Mouse (Mus musculus) stomach, embryonic 15.5 days (tissue): ENCODE measurements around the gene Gnpat. TPM values are rescaled to one million over a fixed set of nuclear protein-coding genes. Genes with fewer than 3 reads are reported as not detected.

ENCODE experiments used
- ATAC-seq: fragments of 200-750 bp; cut with Nextera tagmentation; 2 replicates; pipeline ENCODE4 v1.8.0; 2017; ENCODE audit warnings: low read depth, moderate number of reproducible peaks, moderate TSS enrichment; ENCODE audit not compliant: insufficient read depth, low FRiP score
- H3K27ac ChIP-seq: fragments of 300-500 bp; sonication (generic); 2 replicates; pipeline ENCODE4 v1.5.1; 2015; ENCODE audit warnings: mild to moderate bottlenecking, inconsistent platforms
- H3K27me3 ChIP-seq: fragments of 300-500 bp; sonication (generic); replicated peaks from 2 replicates; pipeline ENCODE4 v1.6.1; 2015; ENCODE audit warnings: inconsistent platforms
- H3K36me3 ChIP-seq: fragments of 300-500 bp; sonication (generic); 2 replicates; pipeline ENCODE4 v1.6.1; 2015; ENCODE audit warnings: inconsistent platforms
- H3K4me1 ChIP-seq: fragments of 300-500 bp; sonication (generic); 2 replicates; pipeline ENCODE4 v1.6.1; 2015; ENCODE audit warnings: inconsistent platforms
- H3K4me2 ChIP-seq: fragments of 300-500 bp; sonication (generic); 2 replicates; pipeline ENCODE4 v1.6.1; 2015; ENCODE audit warnings: mild to moderate bottlenecking, inconsistent platforms
- H3K4me3 ChIP-seq: fragments of 300-500 bp; sonication (generic); replicated peaks from 2 replicates; pipeline ENCODE4 v1.5.1; 2015; ENCODE audit warnings: inconsistent platforms
- H3K9ac ChIP-seq: fragments of 300-500 bp; sonication (generic); 2 replicates; pipeline ENCODE4 v1.6.1; 2015; ENCODE audit warnings: inconsistent platforms
- H3K9me3 ChIP-seq: fragments of 300-500 bp; sonication (generic); 2 replicates; pipeline ENCODE4 v1.6.1; 2016; ENCODE audit warnings: inconsistent platforms
- WGBS: fragments of 180-500 bp; shearing (Covaris S2); methylation state at CpG from one replicate; pipeline ENCODE4 v1.1.7; 2015; 5-methylcytosine and 5-hydroxymethylcytosine counted together
- polyA plus RNA-seq: library from polyadenylated mRNA; unstranded; fragments of >200 nt; fragmentation: Nextera tagmentation; extraction: Ambion mirVana; gene quantifications from 2 replicates; pipeline ENCODE4 v1.2.1, GENCODE M21; 2015

Gene Gnpat
- polyA plus RNA-seq, 1 experiment from 2014 or later, result 84.0 TPM

DNA sequence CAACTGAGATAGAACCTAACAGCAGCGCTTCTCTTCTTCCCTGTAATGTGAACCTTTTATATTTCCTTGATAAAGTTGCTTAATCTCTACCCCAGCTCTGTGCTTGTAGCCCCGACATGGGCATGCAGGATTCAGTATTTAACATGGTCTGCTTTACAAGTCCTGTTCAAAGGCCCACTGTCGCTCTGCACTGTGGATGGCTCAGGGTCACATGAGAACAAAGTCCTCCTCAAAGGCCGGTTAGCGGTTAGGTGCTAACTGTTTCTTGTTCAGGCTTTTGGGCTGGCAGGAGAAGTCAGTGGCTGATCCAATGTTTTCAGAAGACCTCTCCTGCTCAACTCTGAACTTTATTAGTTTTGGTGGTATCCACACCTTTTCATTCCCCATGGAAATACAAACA is 17.3 kb upstream of the Gnpat start:
- Histone ChIP-seq H3K27ac (no peak overlapping the region), H3K4me2 (no peak overlapping the region), H3K4me3 (no peak overlapping the region), H3K36me3 (peaks cover 7% of the 10 kb centered on the region), H3K9ac (no peak overlapping the region), H3K27me3 (no peaks in the 10 kb centered on the region), H3K9me3 (no peaks in the 10 kb centered on the region), H3K4me1 (no peaks in the 10 kb centered on the region)
- 85% methylated on average over 5 of the region's 5 CpGs for WGBS
- no peak for ATAC-seq

- H3K4me1 ChIP-seq, result no peaks in the 10 kb centered on the region
These were observed 9.3 kb upstream of the Gnpat start for GRCm38 (mm10) chr8:124853511-124853910.

GRCm38 (mm10) chr8:124859466-124859865 is 3.4 kb upstream of the Gnpat start:
- Histone ChIP-seq H3K27me3 (no peaks in the 10 kb centered on the region), H3K27ac (no peak overlapping the region), H3K4me2 (no peak overlapping the region), H3K9me3 (no peaks in the 10 kb centered on the region), H3K4me3 (no peak overlapping the region), H3K9ac (no peak overlapping the region), H3K36me3 (peaks cover 49% of the 10 kb centered on the region), H3K4me1 (peaks cover 4% of the 10 kb centered on the region)
- no peak for ATAC-seq

More at GRCm38 (mm10) chr8:124853511-124853910, 9.3 kb upstream of the Gnpat start:
- H3K36me3 ChIP-seq, result peaks cover 55% of the 10 kb centered on the region
- no peak for ATAC-seq
- H3K9me3 ChIP-seq, result no peaks in the 10 kb centered on the region
- H3K4me2 ChIP-seq, result no peak overlapping the region
- WGBS, result 91% methylated on average over 1 of the region's 1 CpGs
- no peak overlapping the region for H3K27ac ChIP-seq
- no peak overlapping the region for H3K9ac ChIP-seq
- H3K4me3 ChIP-seq, result no peak overlapping the region
- no peaks in the 10 kb centered on the region for H3K27me3 ChIP-seq

DNA sequence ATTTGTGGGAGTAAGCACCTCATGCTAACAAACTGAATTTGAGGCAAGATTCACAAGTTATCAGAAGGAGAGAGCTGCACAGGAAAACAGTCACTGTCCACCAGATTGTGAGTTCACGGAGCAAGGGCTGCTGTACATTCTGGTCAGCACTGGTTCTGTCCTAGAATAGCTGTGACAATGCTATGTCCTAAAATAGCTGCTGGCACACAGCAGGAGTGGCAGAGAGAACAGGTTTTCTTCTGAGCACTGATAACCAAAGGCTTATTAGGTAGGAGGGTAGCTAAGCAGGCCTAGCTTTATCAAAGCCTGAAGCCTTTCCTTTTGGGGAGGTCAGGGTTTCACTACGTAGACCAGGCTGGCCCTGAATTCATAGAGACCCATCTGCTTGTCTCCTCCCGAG is 2.6 kb upstream of the Gnpat start:
- Histone ChIP-seq H3K27ac (no peak overlapping the region), H3K4me1 (peaks cover 4% of the 10 kb centered on the region), H3K4me2 (no peak overlapping the region), H3K36me3 (peaks cover 42% of the 10 kb centered on the region), H3K9ac (no peak overlapping the region), H3K4me3 (no peak overlapping the region), H3K9me3 (no peaks in the 10 kb centered on the region), H3K27me3 (no peaks in the 10 kb centered on the region)
- no peak for ATAC-seq
- 92% methylated on average over 3 of the region's 3 CpGs for WGBS

DNA sequence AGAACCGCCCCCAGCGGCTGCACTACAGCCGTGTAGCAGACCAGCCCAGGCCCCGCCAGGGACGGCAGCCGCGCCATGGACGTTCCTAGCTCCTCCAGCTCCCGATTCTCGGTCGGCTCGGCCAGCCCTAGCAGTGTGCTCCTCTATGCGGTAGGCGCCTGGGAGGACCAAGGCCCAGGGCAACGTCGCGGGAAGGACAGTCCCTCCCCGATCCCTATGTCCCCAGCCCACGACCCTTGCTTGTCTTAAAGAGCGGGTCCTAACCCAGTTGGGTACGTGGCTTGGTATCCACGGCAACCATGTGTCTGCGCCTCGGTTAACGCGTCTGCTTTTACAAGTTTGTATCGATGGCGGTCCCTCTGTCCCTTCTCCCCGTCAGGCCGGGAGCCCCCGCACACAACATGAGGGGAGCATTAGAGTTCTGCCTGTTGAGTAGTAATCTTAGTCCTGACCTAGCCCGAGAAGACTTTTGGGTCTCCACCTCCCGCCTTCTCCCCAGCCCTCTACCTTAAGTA is 387 bp downstream of the Gnpat start:
- Histone ChIP-seq H3K36me3 (peaks cover 14% of the 10 kb centered on the region), H3K9ac (peak overlapping the region; percentile 89), H3K4me3 (peak overlapping the region; percentile 76), H3K4me2 (peak overlapping the region; percentile 65), H3K4me1 (peaks cover 4% of the 10 kb centered on the region), H3K27ac (peak overlapping the region; percentile 91), H3K27me3 (no peaks in the 10 kb centered on the region), H3K9me3 (no peaks in the 10 kb centered on the region)
- ATAC-seq, result no peak
- WGBS, result under 1% methylated on average over 33 of the region's 33 CpGs

- H3K9me3 ChIP-seq, result no peaks in the 10 kb centered on the region
- H3K27me3 ChIP-seq, result no peaks in the 10 kb centered on the region
- H3K4me1 ChIP-seq, result peaks cover 4% of the 10 kb centered on the region
- no peak overlapping the region for H3K27ac ChIP-seq
- peak overlapping the region; percentile 76 for H3K4me3 ChIP-seq
- 9% methylated on average over 8 of the region's 8 CpGs for WGBS
- H3K9ac ChIP-seq, result peak overlapping the region; percentile 89; the same call in 1 of the 2 replicates
- peak overlapping the region; percentile 65 for H3K4me2 ChIP-seq
- peaks cover 11% of the 10 kb centered on the region; the same call in 1 of the 2 replicates for H3K36me3 ChIP-seq
- no peak for ATAC-seq
These were observed 896 bp downstream of the Gnpat start for GRCm38 (mm10) chr8:124863729-124864128.

GRCm38 (mm10) chr8:124866669-124867068 is 3.8 kb downstream of the Gnpat start:
- no peak overlapping the region for H3K4me2 ChIP-seq
- H3K4me3 ChIP-seq, result no peak overlapping the region
- H3K27ac ChIP-seq, result no peak overlapping the region
- H3K27me3 ChIP-seq, result no peaks in the 10 kb centered on the region
- no peaks in the 10 kb centered on the region for H3K9me3 ChIP-seq
- ATAC-seq, result no peak
- WGBS, result 64% methylated on average over 3 of the region's 3 CpGs
- H3K36me3 ChIP-seq, result 0 out of 2 replicates have a peak, but pooled peaks cover 4% of the 10 kb centered on the region
- H3K9ac ChIP-seq, result no peak overlapping the region
- peaks cover 4% of the 10 kb centered on the region for H3K4me1 ChIP-seq

DNA sequence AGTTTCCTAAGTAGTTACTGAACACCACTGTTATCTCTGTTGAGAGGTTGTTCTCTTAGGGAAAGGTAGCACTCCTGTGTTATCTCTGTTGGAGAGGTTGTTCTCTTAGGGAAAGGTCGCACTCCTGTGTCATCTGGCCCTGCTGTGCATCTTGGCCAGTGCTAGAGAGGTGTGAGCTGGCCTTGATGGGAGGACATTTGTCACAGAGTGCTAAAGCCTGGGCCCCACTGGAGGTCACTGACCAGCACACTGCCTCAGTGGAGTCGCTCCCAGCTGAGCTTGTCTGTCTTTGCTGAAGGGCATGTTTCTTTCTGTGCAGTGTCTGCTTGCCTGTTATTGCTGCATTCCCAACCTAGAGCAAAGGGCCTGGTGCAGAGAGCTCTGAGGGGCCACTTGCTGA is 4.3 kb downstream of the Gnpat start:
- peaks cover 7% of the 10 kb centered on the region for H3K36me3 ChIP-seq
- 42% methylated on average over 2 of the region's 2 CpGs for WGBS
- H3K9ac ChIP-seq, result no peak overlapping the region
- no peak for ATAC-seq
- peaks cover 4% of the 10 kb centered on the region for H3K4me1 ChIP-seq
- H3K4me2 ChIP-seq, result no peak overlapping the region
- H3K4me3 ChIP-seq, result no peak overlapping the region
- H3K9me3 ChIP-seq, result no peaks in the 10 kb centered on the region
- no peak overlapping the region for H3K27ac ChIP-seq
- no peaks in the 10 kb centered on the region for H3K27me3 ChIP-seq

GRCm38 (mm10) chr8:124869708-124870107 is 6.9 kb downstream of the Gnpat start:
- Histone ChIP-seq H3K9me3 (no peaks in the 10 kb centered on the region), H3K4me1 (no peaks in the 10 kb centered on the region), H3K27ac (no peak overlapping the region), H3K36me3 (peaks cover 27% of the 10 kb centered on the region), H3K27me3 (no peaks in the 10 kb centered on the region), H3K9ac (no peak overlapping the region), H3K4me3 (no peak overlapping the region), H3K4me2 (no peak overlapping the region)
- 70% methylated on average over 6 of the region's 6 CpGs for WGBS
- ATAC-seq, result no peak

DNA sequence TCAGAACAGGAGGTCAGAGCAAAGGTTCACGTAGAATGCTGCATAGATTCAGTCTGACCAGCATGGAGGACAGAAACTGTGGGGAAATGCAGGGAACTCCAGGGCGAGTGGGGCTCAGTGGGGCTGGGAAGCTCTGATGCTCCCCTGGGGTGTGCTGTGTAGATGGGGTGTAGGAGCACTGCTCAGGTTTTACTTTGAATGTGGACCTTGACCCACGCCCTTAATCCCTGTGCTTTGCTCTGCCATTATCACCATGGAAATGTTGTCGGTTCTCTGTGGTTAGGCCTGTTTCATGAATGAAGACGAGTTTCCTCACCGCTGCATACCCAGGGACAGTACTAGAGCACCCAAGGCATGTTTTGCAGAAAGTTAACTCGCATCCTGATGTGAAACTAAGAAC is 8.6 kb downstream of the Gnpat start:
- ATAC-seq, result no peak
- 85% methylated on average over 7 of the region's 7 CpGs for WGBS
- H3K4me2 ChIP-seq, result no peak overlapping the region
- H3K27ac ChIP-seq, result no peak overlapping the region
- H3K27me3 ChIP-seq, result no peaks in the 10 kb centered on the region
- H3K9me3 ChIP-seq, result no peaks in the 10 kb centered on the region
- H3K4me3 ChIP-seq, result no peak overlapping the region
- no peaks in the 10 kb centered on the region for H3K4me1 ChIP-seq
- H3K36me3 ChIP-seq, result peaks cover 37% of the 10 kb centered on the region
- H3K9ac ChIP-seq, result no peak overlapping the region

- H3K27me3 ChIP-seq, result no peaks in the 10 kb centered on the region
- no peak overlapping the region for H3K4me3 ChIP-seq
- no peak overlapping the region for H3K4me2 ChIP-seq
- H3K27ac ChIP-seq, result no peak overlapping the region
- peaks cover 42% of the 10 kb centered on the region for H3K36me3 ChIP-seq
- ATAC-seq, result no peak
- 90% methylated on average over 7 of the region's 7 CpGs for WGBS
- no peak overlapping the region for H3K9ac ChIP-seq
- H3K9me3 ChIP-seq, result no peaks in the 10 kb centered on the region
- no peaks in the 10 kb centered on the region for H3K4me1 ChIP-seq
These were observed 9.2 kb downstream of the Gnpat start for GRCm38 (mm10) chr8:124872081-124872480.

- Histone ChIP-seq H3K4me3 (no peak overlapping the region), H3K9ac (no peak overlapping the region), H3K27me3 (no peaks in the 10 kb centered on the region), H3K27ac (no peak overlapping the region), H3K4me1 (no peaks in the 10 kb centered on the region), H3K4me2 (no peak overlapping the region), H3K9me3 (no peaks in the 10 kb centered on the region), H3K36me3 (peaks cover 47% of the 10 kb centered on the region)
- ATAC-seq, result no peak; the same call in 1 of the 2 replicates
- 80% methylated on average over 5 of the region's 5 CpGs for WGBS
These were observed 9.9 kb downstream of the Gnpat start for GRCm38 (mm10) chr8:124872690-124873089.

GRCm38 (mm10) chr8:124878141-124878540 is 15.3 kb downstream of the Gnpat start:
- H3K27me3 ChIP-seq, result no peaks in the 10 kb centered on the region
- H3K9ac ChIP-seq, result no peak overlapping the region
- H3K9me3 ChIP-seq, result no peaks in the 10 kb centered on the region
- 81% methylated on average over 5 of the region's 5 CpGs for WGBS
- H3K36me3 ChIP-seq, result peaks cover 70% of the 10 kb centered on the region
- H3K4me2 ChIP-seq, result no peak overlapping the region
- no peak for ATAC-seq
- H3K4me3 ChIP-seq, result no peak overlapping the region
- H3K27ac ChIP-seq, result no peak overlapping the region
- H3K4me1 ChIP-seq, result no peaks in the 10 kb centered on the region
